Mouse (Mus musculus): ENCODE results near the gene Gabpb2. TPM values are rescaled to one million over a fixed set of nuclear protein-coding genes. Genes with fewer than 3 reads are reported as not detected.
A peak's percentile ranks its signal among the peaks of the same experiment; 100 is the strongest.

Gabpb2 gene
- total RNA-seq, 2 experiments from 2014 or later, result 10.9 to 11.7 TPM

- intact Hi-C loops (cut with DNase I), result no loop called here
- no peak for DNase-seq
These were observed 13.8 kb downstream of the Gabpb2 start for GRCm38 (mm10) chr3:95203880-95204279.

GRCm38 (mm10) chr3:95200562-95200961 is 17.2 kb downstream of the Gabpb2 start:
- DNase-seq, result no peak
- intact Hi-C loops (cut with DNase I), result no loop called here

- DNase-seq, result no peak
- intact Hi-C loops (cut with DNase I), result no loop called here
These were observed 17.6 kb downstream of the Gabpb2 start for GRCm38 (mm10) chr3:95200132-95200531.

DNA sequence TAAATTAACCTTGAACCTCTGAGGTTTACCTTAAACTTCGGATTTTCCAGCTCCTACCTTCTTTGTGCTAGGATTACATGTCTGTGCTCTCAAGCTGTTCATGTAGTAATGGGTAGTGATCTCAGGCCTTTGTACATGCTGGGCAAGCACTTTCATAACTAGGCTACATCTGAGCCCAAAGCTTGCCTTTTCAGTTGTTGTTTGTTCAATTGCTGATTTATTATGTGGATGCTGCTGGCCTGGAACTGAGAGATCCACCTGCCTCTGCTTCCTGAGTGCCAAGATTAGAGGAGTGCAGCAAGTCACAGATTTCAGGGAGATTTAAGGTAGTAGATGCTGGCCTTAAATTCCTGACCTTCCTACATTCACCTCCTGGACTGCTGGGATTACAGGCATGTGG is 18.6 kb downstream of the Gabpb2 start:
- no peak for DNase-seq
- intact Hi-C loops (cut with DNase I), result no loop called here

DNA sequence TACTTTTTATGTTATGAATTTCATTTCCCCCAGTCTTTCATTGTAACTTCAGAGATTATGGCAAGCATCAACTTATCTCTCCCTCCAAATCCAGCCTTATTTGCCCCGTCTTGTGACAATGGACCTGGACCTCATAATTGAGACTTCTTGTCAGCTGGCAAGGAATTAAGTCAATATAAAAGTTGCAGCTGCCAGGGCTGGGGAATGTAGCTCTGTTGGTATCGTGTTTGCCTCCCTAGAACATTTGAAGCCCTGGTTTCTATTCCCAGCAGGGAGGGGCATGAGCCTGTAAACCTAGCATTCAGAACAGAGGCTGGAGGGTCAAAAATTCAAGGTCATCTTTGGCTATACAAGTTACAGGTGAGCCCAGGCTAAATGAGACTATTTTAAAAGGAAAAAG is 21.9 kb downstream of the Gabpb2 start:
- intact Hi-C loops (cut with DNase I), result no loop called here
- DNase-seq, result no peak

DNA sequence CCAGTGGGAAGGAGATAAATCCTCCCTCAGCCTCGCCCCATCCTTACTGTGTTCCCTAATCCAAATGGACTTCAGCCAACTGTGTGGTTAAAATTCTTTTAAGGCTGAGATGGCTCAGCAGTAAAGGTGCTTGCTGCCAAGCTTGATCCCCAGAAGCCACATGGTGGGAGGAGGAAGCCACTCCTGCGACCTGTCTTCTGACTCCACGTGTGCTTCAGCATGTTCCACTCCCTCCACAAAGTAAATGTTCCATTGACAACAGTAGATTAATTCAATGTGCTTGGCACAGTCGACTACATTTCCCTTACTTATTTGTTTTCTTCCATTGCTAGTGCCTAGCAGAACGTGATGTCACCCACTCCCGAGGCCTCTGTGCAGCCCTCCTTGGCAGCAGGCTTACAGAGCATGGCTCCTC is 23.0 kb downstream of the Gabpb2 start:
- intact Hi-C loops (cut with DNase I), result no loop called here
- no peak for DNase-seq

DNA sequence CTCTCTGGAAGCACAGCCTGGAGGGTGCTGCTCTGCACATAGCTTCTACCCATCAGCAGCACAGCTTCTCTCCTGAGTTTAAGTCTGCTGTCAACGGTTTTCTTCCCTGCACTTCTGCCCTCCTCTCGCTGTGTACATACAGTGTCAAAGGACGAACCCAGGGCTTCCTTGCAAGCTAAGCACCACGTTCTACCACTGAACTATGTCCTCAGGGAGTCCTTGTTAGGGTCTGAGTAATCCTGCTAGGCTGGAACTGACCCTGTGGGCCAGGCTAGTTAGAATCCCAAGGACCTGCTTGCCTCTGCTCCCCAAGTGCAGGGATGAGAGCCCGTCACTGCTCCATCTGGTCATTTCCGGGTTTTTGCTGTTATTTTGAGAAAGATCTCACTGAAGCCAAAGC is 30.8 kb downstream of the Gabpb2 start:
- DNase-seq, result no peak
- intact Hi-C loops (cut with DNase I), result no loop called here

GRCm38 (mm10) chr3:95186100-95186499 is 31.6 kb downstream of the Gabpb2 start:
- no peak for DNase-seq
- intact Hi-C loops (cut with DNase I), result no loop called here

- intact Hi-C loops (cut with DNase I), result no loop called here
- no peak for DNase-seq
These were observed 32.7 kb downstream of the Gabpb2 start for GRCm38 (mm10) chr3:95184796-95185577.

DNA sequence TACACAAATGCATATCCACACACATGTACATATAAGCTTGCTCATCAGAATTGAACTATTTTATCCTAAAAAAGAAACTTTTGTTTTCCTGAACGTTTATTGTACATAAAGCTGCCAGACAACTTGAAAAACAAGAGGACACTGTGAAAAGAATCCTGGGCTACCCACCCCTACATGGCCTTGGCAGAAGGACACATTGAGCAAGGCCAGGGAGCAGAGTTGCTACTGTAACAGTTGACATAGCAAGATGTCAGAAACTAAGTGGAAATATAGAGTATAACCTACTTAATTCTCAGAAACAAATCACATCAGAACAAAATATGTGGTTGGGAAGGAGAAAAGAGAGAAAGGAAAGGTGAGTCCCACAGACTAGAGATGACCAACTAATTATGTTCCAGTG is 35.9 kb downstream of the Gabpb2 start:
- intact Hi-C loops (cut with DNase I), result no loop called here

DNA sequence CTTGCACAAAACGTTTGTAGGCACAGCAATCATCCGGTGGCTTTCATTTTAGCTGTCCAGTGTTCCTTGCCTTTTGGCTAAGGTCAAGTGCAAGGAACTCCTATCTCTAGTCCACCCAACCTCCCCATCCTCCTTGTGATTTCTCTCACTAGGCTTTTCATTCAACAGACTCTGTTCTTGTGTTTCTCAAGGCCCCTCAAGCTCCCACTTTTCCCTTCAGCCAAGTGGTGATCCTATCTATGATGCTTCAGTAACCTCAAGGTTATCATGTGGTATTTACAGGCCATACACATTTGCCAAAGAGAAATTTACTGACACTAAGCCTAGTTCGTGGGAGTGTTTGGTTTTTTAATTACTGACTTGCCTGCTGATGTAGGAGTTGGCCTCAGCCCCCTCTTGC is 37.8 kb downstream of the Gabpb2 start:
- intact Hi-C loops (cut with DNase I), result no loop called here
- no peak for DNase-seq

More for the DNA sequence above, 35.9 kb downstream of the Gabpb2 start:
- DNase-seq, result no peak

DNA sequence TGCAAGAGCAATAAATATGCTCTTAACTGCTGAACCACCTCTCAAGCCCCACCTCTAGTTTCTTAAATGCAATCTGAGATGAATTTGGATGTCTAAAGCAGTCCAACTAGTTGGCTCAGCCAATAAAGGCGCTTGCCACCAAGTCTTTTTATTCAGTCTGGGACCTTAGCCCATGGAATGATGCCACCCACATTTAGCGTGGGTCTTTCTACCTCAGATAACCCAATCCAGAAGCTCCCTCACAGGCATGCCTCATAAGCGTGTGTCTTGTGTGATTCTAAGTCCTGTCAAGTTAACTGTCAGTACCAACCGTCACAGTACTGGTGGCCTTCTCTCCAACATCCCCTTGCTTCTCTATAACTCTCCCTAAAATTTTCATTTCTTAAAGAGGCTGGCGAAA is 38.8 kb downstream of the Gabpb2 start:
- intact Hi-C loops (cut with DNase I), result no loop called here
- no peak for DNase-seq

DNA sequence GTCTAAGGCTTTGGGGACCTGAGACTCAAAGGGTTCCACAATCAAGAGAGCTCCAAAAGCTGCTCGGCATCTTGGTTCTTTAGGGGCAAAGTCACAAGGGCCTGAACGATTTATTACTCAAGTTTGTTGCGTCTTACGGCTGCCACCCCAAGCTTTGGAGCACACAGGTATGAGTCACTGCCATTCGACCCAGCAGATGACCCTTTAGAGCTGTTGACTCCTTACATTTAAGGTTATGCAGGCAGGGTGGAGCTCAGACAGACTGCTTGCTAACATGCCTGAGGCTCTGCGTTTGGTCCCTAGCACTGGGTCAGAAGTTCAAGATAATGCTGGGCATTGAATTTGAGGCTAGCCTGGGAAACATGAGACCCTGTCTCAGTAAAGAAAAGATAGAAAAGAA is 40.1 kb downstream of the Gabpb2 start:
- DNase-seq, result no peak
- intact Hi-C loops (cut with DNase I), result no loop called here

DNA sequence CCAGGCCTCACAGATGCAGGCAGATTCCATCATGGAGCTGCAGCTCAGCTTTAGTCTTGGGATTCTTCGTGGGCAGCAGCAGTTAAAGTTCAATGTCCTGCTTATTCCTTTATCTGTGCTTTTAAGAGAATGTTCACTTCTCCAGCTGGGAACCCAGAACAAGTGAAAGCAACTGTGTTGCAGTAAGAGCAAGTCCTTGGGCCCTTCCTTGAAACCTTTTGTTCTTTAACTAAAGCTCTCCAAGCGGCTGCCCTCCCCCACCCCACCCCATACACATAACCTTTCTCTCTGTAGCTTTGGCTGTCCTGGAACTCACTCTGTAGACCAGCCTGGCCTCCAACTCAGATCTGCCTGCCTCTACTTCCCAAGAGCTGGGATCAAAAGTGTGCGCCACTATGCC is 41.2 kb downstream of the Gabpb2 start:
- intact Hi-C loops (cut with DNase I), result no loop called here
- no peak for DNase-seq

DNA sequence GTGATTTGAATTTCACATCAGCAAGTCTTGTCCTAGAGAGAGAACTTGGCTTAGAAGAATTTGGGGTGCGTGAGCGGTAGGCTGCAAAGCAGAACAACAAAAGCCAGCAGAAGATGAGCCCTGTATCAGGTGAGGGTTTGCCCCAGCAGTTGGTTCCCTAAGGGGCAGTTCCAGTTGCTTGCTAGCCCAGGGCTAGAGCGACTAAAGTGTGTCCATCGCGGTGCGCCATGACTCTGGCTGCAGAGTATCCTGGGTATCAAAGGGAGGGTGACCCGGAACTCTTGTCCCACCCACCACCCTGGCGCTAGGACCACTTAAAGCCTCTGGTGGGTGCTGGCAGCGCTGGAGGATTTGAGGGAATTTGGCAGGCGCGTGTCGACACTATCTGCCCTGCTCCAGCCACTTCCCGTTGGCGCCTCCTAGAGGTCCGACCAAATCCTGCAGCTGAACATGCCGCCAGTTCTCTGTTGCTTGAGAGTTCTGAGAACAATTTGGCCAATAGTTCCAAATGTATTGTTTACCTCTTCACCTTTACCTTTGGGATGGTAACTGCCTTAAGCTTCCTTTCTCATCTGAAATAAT is 43.6 kb downstream of the Gabpb2 start:
- intact Hi-C loops (cut with DNase I), result loop anchor here (1.0 kb wide), 1 partner anchor 32 kb away; the partner anchor contains the start of gene Tnfaip8l2

GRCm38 (mm10) chr3:95173256-95173949 is 44.3 kb downstream of the Gabpb2 start:
- DNase-seq, result peak; percentile 33 to 34
- intact Hi-C loops (cut with DNase I), result no loop called here

More for the DNA sequence above, 43.6 kb downstream of the Gabpb2 start:
- peak; percentile 89 to 94 for DNase-seq

- intact Hi-C loops (cut with DNase I), result no loop called here
- no peak for DNase-seq
These were observed 45.0 kb downstream of the Gabpb2 start for GRCm38 (mm10) chr3:95172526-95173255.

GRCm38 (mm10) chr3:95171105-95171504 is 46.6 kb downstream of the Gabpb2 start:
- intact Hi-C loops (cut with DNase I), result no loop called here
- no peak for DNase-seq

DNA sequence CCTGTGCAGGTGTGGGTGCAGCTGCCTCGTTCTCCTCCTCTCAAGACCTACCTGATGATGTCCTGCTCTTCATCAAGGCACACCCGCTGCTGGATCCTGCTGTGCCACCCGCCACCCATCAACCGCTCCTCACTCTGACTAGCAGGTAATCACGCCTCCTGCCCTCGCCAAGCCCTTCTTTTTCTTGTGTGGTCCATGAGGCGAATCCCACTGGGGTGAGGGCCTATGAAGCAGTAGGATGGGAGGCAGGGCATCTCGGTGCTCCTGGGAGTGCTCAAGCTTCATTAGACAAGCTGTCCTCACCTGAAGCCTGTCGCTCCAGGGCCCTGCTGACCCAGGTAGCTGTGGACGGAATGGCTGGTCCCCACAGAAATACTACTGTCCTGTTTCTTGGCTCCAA is 47.7 kb downstream of the Gabpb2 start:
- intact Hi-C loops (cut with DNase I), result no loop called here
- no peak for DNase-seq

DNA sequence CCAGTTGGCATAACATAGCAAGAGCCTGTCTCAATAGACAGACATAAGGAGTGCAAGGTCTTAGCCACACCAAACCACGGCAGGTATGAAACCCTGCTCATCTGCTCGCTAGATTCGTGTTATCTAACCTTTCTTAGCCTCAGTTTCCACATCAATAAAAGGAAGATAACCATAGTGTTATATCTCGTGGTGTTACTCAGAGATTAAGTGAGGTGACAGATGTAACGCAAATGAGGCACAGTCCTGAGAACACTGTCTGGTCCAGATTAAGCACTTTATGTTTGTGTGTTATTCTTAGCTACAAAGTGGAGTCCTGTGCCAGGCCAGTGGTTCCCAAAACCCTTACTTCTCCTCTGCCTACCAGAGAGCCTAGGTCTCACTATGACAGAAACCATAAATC is 52.9 kb downstream of the Gabpb2 start:
- intact Hi-C loops (cut with DNase I), result no loop called here

GRCm38 (mm10) chr3:95164256-95164550 is 53.5 kb downstream of the Gabpb2 start:
- intact Hi-C loops (cut with DNase I), result no loop called here
- DNase-seq, result no peak

More for the DNA sequence above, 52.9 kb downstream of the Gabpb2 start:
- no peak for DNase-seq

All from heart, postnatal 36 days (tissue).